Mouse (Mus musculus): ENCODE measurements around the gene Pla2g6.

DNA sequence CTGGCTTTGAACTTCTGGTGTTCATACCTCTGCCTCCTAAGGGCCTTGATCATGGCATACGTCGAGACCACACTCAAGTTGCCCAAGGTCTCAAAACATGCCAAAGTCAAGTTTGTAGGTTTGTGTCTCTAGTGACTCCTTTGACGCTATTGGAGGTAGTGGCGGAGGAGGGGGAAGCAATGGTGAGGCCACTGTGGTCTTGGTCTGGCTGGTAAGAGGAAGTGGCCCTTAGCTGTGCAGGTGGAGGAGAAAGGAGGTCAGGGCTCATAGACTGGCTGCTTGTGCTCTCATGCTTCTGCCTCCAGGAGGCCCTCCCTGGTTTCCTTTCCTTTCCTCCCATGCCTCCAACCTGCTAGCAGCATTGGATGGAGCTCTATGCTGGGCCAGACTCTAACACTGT lies 22.7 kb upstream of the Pla2g6 start:
- TF ChIP-seq CTCF (IDR thresholded peaks at IDR 0.05; ENCODE audit: low read depth) (no peak), EP300 (optimal IDR thresholded peaks at IDR 0.05) (no peak)
